Mouse (Mus musculus) Muller cell, postnatal 12 days (primary cell): Measurements from ENCODE around the gene Gm19935.
A peak's percentile ranks its signal among the peaks of the same experiment; 100 is the strongest.

Experiments
- DNase-seq: peaks from one replicate; pipeline ENCODE4 v3.0.0-alpha.2; 2015; ENCODE audit errors: inconsistent ontology term

Gene Gm19935

DNA sequence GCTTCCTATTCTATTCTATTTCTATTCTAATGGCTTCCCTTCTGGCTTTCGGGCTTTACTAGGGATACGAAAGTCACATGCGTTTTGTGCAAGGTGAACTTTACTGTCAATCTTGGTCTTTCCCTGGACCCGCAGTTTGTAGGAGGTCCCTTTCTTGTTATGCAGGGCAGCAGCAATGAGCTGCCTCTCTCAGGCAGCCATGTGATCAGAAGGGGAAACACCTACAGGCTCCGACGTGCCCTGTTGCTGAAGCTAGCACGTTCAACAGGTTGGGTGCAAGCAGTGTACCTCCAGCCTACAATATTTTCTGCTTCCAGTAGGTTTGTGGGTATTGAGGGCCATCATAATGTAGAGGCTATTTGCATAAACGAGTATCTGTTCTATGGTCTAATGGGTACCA, 13.8 kb upstream of the Gm19935 start:
- no peak for DNase-seq

DNA sequence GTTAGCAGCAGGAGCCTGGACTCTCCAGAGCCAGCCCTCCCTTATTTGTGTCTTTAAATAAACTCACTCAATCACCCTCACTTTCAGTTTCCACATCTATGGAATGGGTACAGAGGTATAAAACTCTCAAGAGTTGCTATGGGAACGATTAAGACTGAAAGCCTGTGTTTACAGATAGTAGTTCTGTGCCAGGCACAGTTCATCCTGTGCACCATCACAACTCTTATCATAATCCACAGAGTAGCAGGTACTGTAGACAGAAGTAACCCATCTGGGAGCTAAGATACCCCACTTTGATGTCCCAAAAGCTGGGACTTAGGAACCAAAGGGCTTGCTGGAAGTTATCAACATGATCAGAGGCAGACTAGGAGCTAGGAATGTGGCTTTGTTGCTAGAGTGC, 12.6 kb upstream of the Gm19935 start:
- DNase-seq = no peak

DNA sequence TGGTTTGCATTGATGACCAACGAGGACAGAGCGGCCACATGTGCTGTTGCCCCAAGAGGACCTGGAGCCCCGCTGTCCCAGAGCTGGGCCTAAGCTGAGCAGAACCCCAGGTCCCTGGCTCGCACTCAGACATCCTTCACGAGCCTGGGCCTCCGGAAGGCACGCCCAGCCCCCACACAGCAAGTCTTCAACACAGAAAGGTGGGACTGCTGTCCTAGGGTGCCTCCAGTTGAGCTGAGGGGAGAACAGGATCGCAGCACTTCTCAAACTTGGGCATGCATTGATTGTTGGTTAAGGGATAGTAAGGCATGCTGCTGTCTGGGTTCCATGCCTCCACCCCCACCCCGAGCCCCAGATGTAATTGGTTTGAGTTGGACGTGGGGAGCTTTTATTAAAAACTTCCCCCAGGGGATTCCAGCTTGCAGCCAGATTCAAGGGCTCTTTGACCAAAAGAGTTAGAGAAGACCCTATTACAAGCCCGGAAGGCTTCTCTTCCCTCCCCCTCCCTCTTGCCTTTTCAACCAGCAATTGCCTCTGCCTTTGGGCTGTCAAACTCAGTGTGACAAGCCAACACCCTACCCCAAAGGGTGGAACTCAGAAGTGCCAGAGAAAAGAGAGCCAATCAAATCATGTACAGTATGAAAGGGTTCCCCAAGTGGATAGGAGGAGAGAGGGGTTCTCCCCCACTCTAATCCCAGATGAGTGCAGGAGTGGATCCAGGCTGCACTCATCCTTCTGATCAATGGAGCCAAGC, 12.0 kb upstream of the Gm19935 start:
- no peak for DNase-seq

- peak; percentile 97 for DNase-seq
These were observed 11.2 kb upstream of the Gm19935 start, which contains the start of gene Chd9 for GRCm38 (mm10) chr8:90828181-90828986. Gene Chd9 (plus strand): TSS chr8:90828352.

DNA sequence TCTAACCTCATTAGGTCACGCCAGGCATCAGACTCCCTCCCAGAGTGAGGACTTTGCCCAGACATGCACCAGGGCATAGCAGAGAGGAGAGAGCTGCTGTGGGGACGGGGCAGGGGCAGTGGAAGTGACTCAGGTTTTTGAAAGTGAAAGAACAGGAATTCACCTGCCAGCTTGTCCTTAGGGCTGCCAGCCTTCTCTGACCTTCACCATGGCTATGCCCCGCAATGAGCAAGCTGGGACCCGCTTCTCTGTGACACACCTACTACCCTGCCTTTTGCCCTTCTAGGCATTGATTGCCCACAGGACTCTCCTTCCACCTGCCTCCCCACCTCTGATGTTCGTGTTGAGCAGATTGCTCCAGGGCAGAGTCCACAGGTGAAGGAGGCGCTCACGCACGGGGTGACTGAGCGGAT, 8.3 kb upstream of the Gm19935 start:
- no peak for DNase-seq

GRCm38 (mm10) chr8:90822443-90822842, 5.2 kb upstream of the Gm19935 start:
- DNase-seq = no peak

- DNase-seq = no peak
These were observed 3.1 kb upstream of the Gm19935 start for GRCm38 (mm10) chr8:90820321-90820696.

- no peak for DNase-seq
These were observed 2.5 kb upstream of the Gm19935 start for GRCm38 (mm10) chr8:90819561-90820320.

DNA sequence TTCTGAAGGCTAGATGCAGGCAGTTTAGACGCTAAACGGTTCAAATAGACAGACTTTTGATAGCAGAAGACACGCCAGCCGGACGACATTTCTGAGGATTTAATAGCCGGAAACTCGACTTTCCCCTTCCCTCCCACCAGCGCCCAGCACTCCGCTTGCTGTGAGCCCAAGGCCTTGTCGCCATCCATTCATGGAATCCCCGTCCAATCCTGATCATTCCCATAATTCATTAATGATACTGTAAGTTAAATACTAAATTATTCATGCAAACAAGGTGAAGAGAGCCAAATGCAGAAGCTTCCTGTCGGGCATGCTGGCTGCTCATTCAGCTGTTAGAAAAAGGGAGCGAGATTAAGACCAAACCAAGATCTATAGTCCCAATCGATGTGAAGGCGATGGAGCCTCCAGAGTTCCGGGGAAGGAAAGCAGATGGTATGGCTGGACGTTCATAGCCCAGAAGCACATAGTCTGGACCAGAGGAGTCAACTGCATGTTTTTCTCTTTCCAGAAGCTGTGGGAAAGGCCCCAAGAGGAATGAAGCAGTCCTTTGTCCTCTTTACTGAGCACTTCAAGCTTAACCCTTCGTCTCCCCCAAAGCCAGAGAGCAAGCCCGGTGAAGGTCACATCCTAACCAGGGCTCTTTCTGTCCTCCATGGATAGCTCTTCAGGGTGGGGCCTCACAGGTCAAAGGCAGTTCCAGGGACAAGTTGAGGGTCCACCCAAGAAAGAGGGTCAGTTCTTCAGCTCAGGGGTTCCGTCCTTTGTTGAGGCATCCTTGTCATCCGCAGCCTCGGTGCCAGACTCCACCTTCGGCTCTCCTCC, 921 bp downstream of the Gm19935 start:
- no peak for DNase-seq

DNA sequence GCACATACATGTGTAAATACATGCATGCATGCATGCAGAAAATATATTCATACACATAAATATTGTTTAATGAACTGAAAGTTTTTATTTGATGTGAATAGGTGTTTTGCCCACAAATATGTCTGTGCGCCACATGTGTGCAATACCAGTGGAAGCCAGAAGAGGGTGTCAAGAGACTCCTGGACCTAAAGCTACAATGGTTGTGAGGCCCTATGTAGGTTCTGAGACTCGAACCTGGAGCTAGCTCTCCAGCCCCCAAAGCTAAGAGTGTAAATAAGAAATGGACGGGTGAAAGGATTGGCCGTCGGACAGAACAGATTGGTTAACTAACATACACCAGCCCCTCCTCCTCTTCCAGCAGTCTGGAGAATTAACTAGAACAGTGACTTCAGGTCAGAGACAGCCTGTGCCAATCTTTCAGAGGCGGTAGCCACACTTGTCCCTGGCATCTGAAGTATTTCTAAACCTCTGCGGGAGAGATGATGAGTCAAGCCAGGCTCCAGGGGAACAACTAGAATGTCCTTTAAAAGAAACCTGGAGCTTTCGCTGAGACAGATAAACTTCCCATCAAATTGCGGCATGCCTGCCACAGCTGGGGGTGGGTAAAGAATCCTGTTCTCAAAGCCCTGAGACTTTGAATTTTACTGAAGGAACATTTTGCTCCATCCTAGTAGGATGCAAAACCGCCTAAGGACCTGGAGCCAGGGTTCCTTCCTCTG, 3.4 kb downstream of the Gm19935 start:
- peak; percentile 68 for DNase-seq

- no peak for DNase-seq
These were observed 17.7 kb downstream of the Gm19935 start for GRCm38 (mm10) chr8:90799473-90799872.

DNA sequence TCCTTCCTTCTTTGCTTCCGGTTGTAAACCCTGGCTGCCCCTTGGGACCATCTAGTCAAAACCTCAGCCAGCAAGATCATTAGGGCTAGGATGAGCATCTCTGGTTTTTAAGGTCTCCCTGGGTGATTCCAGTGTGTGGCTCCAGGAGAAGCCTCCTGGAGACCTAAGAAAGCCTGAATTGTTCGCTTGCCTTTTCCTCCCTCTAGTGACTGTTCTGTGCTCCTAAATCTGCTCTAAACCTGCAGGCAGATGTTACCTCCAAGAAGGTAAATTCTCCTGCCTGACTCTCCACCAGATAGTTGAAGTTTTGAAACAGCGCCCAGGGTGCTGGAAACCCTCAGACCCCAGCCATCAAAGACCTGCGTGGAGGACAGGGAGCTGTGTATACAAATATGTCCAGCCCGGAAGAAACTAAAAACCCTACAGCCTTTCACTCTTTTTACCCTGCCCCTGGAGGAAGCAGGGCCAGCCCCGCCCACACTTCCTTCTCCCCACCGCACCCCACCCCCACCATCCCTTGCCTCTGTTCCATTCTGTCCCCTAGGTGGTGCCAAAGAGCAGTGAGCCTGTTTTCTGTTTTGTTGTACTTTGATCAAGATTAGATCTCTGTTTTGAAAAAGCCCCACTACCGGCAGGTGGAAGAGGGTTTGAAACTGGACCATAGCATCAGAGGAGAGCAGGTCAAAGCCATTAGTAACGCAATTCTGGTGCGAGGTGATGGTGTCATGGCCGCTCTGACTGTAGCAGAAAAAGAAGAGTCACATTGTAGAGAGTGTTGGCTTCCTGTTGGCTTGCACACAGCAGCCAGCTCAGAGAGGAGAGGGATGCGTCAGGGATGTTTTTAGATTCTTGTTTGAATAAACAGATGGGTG, 22.0 kb downstream of the Gm19935 start:
- DNase-seq = peak; percentile 83

GRCm38 (mm10) chr8:90793710-90794109, 23.5 kb downstream of the Gm19935 start:
- DNase-seq = peak; percentile 58

- no peak for DNase-seq
These were observed 25.6 kb downstream of the Gm19935 start for GRCm38 (mm10) chr8:90791616-90792015.

DNA sequence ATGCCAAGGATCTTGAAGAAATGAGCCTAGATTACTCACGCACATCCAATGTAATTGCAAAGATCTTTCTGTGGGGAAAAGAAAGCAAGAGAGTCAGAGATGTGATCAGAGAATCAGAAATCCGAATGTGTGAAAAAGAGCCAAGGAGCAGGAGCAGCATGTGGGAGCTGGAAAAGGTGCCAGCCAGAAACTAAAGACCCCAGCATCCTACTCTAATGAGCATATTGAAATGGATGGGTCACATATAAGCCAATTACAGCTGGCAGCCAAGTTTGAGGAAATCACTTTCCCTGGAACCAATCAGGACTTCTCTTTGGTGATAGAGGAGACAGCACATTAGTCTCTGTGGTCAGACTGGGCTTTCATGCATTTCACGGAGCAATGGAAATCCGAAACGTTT, 47.4 kb downstream of the Gm19935 start:
- DNase-seq = no peak
